Mouse (Mus musculus) stomach, embryonic 15.5 days (tissue): ENCODE measurements at regions not wholly inside any gene's neighbourhood (a gene's known extent, or its start where the extent isn't known, plus 50 kb on each side); places are given as distances from the start of the nearest gene placed in this dataset.
A peak's percentile ranks its signal among the peaks of the same experiment; 100 is the strongest.

Experiments
- ATAC-seq: fragments of 200-750 bp; cut with Nextera tagmentation; 2 replicates; pipeline ENCODE4 v1.8.0; 2017; ENCODE audit warnings: low read depth, moderate number of reproducible peaks, moderate TSS enrichment; ENCODE audit not compliant: insufficient read depth, low FRiP score
- H3K27ac ChIP-seq: fragments of 300-500 bp; sonication (generic); 2 replicates; pipeline ENCODE4 v1.5.1; 2015; ENCODE audit warnings: mild to moderate bottlenecking, inconsistent platforms
- H3K27me3 ChIP-seq: fragments of 300-500 bp; sonication (generic); replicated peaks from 2 replicates; pipeline ENCODE4 v1.6.1; 2015; ENCODE audit warnings: inconsistent platforms
- H3K36me3 ChIP-seq: fragments of 300-500 bp; sonication (generic); 2 replicates; pipeline ENCODE4 v1.6.1; 2015; ENCODE audit warnings: inconsistent platforms
- H3K4me1 ChIP-seq: fragments of 300-500 bp; sonication (generic); 2 replicates; pipeline ENCODE4 v1.6.1; 2015; ENCODE audit warnings: inconsistent platforms
- H3K4me2 ChIP-seq: fragments of 300-500 bp; sonication (generic); 2 replicates; pipeline ENCODE4 v1.6.1; 2015; ENCODE audit warnings: mild to moderate bottlenecking, inconsistent platforms
- H3K4me3 ChIP-seq: fragments of 300-500 bp; sonication (generic); replicated peaks from 2 replicates; pipeline ENCODE4 v1.5.1; 2015; ENCODE audit warnings: inconsistent platforms
- H3K9ac ChIP-seq: fragments of 300-500 bp; sonication (generic); 2 replicates; pipeline ENCODE4 v1.6.1; 2015; ENCODE audit warnings: inconsistent platforms
- H3K9me3 ChIP-seq: fragments of 300-500 bp; sonication (generic); 2 replicates; pipeline ENCODE4 v1.6.1; 2016; ENCODE audit warnings: inconsistent platforms
- WGBS: fragments of 180-500 bp; shearing (Covaris S2); methylation state at CpG from one replicate; pipeline ENCODE4 v1.1.7; 2015; 5-methylcytosine and 5-hydroxymethylcytosine counted together

- no peaks in the 10 kb centered on the region for H3K4me1 ChIP-seq
- 0 out of 2 replicates have a peak overlapping the region, but pooled peaks have one; percentile 8 for H3K27ac ChIP-seq
- no peaks in the 10 kb centered on the region for H3K27me3 ChIP-seq
- no peaks in the 10 kb centered on the region for H3K36me3 ChIP-seq
- no peaks in the 10 kb centered on the region for H3K9me3 ChIP-seq
- H3K4me2 ChIP-seq = no peak overlapping the region
- no peak for ATAC-seq
- WGBS = 58% methylated on average over 2 of the region's 2 CpGs
- no peak overlapping the region for H3K4me3 ChIP-seq
- H3K9ac ChIP-seq = no peak overlapping the region
Measured at GRCm38 (mm10) chr1:57673415-57673814, 100.5 kb upstream of the Spats2l start.

GRCm38 (mm10) chr1:57673957-57674699 is 99.8 kb upstream of the Spats2l start:
- Histone ChIP-seq H3K4me2 (no peak overlapping the region), H3K9me3 (no peaks in the 10 kb centered on the region), H3K27ac (no peak overlapping the region), H3K4me1 (no peaks in the 10 kb centered on the region), H3K36me3 (no peaks in the 10 kb centered on the region), H3K4me3 (no peak overlapping the region), H3K9ac (no peak overlapping the region), H3K27me3 (no peaks in the 10 kb centered on the region)
- 48% methylated on average over 7 of the region's 7 CpGs for WGBS
- no peak for ATAC-seq

- no peak overlapping the region for H3K4me2 ChIP-seq
- peak overlapping the region; percentile 31; the same call in 1 of the 2 replicates for H3K27ac ChIP-seq
- no peak for ATAC-seq
- no peak overlapping the region for H3K9ac ChIP-seq
- no peaks in the 10 kb centered on the region for H3K9me3 ChIP-seq
- no peak overlapping the region for H3K4me3 ChIP-seq
- H3K27me3 ChIP-seq = no peaks in the 10 kb centered on the region
- no peaks in the 10 kb centered on the region for H3K4me1 ChIP-seq
- 50% methylated on average over 14 of the region's 14 CpGs for WGBS
- H3K36me3 ChIP-seq = no peaks in the 10 kb centered on the region
Measured at GRCm38 (mm10) chr1:57684387-57685162, 89.4 kb upstream of the Spats2l start.

- no peaks in the 10 kb centered on the region for H3K9me3 ChIP-seq
- H3K4me2 ChIP-seq = no peak overlapping the region
- H3K27ac ChIP-seq = no peak overlapping the region
- H3K27me3 ChIP-seq = no peaks in the 10 kb centered on the region
- H3K9ac ChIP-seq = no peak overlapping the region
- no peak for ATAC-seq
- no peak overlapping the region for H3K4me3 ChIP-seq
- H3K4me1 ChIP-seq = no peaks in the 10 kb centered on the region
- no peaks in the 10 kb centered on the region for H3K36me3 ChIP-seq
Measured at GRCm38 (mm10) chr1:57689253-57689652, 84.7 kb upstream of the Spats2l start.

- Histone ChIP-seq H3K27me3 (no peaks in the 10 kb centered on the region), H3K27ac (no peak overlapping the region)
- ATAC-seq = no peak
Measured at GRCm38 (mm10) chr1:57707906-57708305, 66.1 kb upstream of the Spats2l start.

GRCm38 (mm10) chr1:57712916-57713503 is 61.0 kb upstream of the Spats2l start:
- H3K4me2 ChIP-seq = no peak overlapping the region
- no peak overlapping the region for H3K27ac ChIP-seq
- H3K4me3 ChIP-seq = no peak overlapping the region
- ATAC-seq = no peak
- H3K9ac ChIP-seq = no peak overlapping the region
- H3K9me3 ChIP-seq = no peaks in the 10 kb centered on the region
- WGBS = 37% methylated on average over 5 of the region's 5 CpGs
- no peaks in the 10 kb centered on the region for H3K27me3 ChIP-seq
- peaks cover 5% of the 10 kb centered on the region for H3K4me1 ChIP-seq
- no peaks in the 10 kb centered on the region for H3K36me3 ChIP-seq

More at GRCm38 (mm10) chr1:57707906-57708305, 66.1 kb upstream of the Spats2l start:
- WGBS = 64% methylated on average over 4 of the region's 4 CpGs
- no peak overlapping the region for H3K9ac ChIP-seq
- H3K36me3 ChIP-seq = no peaks in the 10 kb centered on the region
- no peaks in the 10 kb centered on the region for H3K9me3 ChIP-seq
- no peak overlapping the region for H3K4me3 ChIP-seq
- H3K4me1 ChIP-seq = no peaks in the 10 kb centered on the region
- H3K4me2 ChIP-seq = no peak overlapping the region

GRCm38 (mm10) chr1:57717139-57717800 is 56.7 kb upstream of the Spats2l start:
- WGBS = 28% methylated on average over 5 of the region's 5 CpGs
- Histone ChIP-seq H3K9me3 (no peaks in the 10 kb centered on the region), H3K36me3 (no peaks in the 10 kb centered on the region)

GRCm38 (mm10) chr1:57718409-57718808 is 55.6 kb upstream of the Spats2l start:
- Histone ChIP-seq H3K27ac (no peak overlapping the region), H3K4me3 (no peak overlapping the region), H3K27me3 (no peaks in the 10 kb centered on the region), H3K9ac (no peak overlapping the region), H3K9me3 (no peaks in the 10 kb centered on the region), H3K4me1 (peaks cover 5% of the 10 kb centered on the region), H3K4me2 (no peak overlapping the region), H3K36me3 (no peaks in the 10 kb centered on the region)
- no peak for ATAC-seq
- 62% methylated on average over 7 of the region's 7 CpGs for WGBS

More at GRCm38 (mm10) chr1:57717139-57717800, 56.7 kb upstream of the Spats2l start:
- Histone ChIP-seq H3K27me3 (no peaks in the 10 kb centered on the region), H3K4me2 (no peak overlapping the region), H3K4me1 (peaks cover 5% of the 10 kb centered on the region), H3K27ac (peak overlapping the region; percentile 62), H3K9ac (no peak overlapping the region), H3K4me3 (no peak overlapping the region)
- peak; percentile 35; the same call in 1 of the 2 replicates for ATAC-seq
